Mouse (Mus musculus) megakaryocyte, embryonic 14.5 days (primary cell): ENCODE measurements around the gene Pfdn5.

Source experiments
- FLI1 ChIP-seq: IDR thresholded peaks from 2 replicates; pipeline ENCODE4 v1.6.1; 2012; ENCODE audit warnings: low read length, inconsistent platforms, mixed read lengths
- GATA1 ChIP-seq: IDR thresholded peaks from 3 replicates; pipeline ENCODE4 v1.6.1; 2012; ENCODE audit warnings: mixed read lengths, low read length, inconsistent platforms, borderline replicate concordance

GRCm38 (mm10) chr15:102364678-102365077 is 38.8 kb downstream of the Pfdn5 start:
- TF ChIP-seq FLI1, result no peak
- TF ChIP-seq GATA1, result no peak
